8 mouse cellular contexts compared by ENCODE assay signal in genomic region chr17:24212441-24213018, GRCm38 (mm10). TPM values are rescaled to one million over a fixed set of nuclear protein-coding genes. Genes with fewer than 3 reads are reported as not detected.
DNase-seq lines count a peak whose midpoint lies in the region; ATAC-seq and TF ChIP-seq lines count a peak whose summit lies in the region.

No protein-coding gene starts in this region.

- peaks cover 51% of the 10 kb centered on the region for H3K4me1 ChIP-seq in heart, embryonic 13.5 days
- H3K4me1 ChIP-seq in hindbrain, embryonic 11.5 days (replicated peaks; ENCODE audit: control insufficient read depth, insufficient read depth, low read length) = peaks cover 17% of the 10 kb centered on the region
- peaks cover 21% of the 10 kb centered on the region for H3K4me1 ChIP-seq in lung, postnatal 0 days (ENCODE audit: insufficient read depth, low read depth, low read length)

- TF ChIP-seq CTCF in lung, postnatal 0 days (IDR thresholded peaks at IDR 0.05) = peak; percentile 55

- TF ChIP-seq EP300 in lung, postnatal 0 days (IDR thresholded peaks at IDR 0.05) = no peak

- no peaks in the 10 kb centered on the region for H3K9me3 ChIP-seq in heart, embryonic 13.5 days
- no peaks in the 10 kb centered on the region for H3K9me3 ChIP-seq in hindbrain, embryonic 11.5 days (ENCODE audit: control insufficient read depth, low read length)
- no peaks in the 10 kb centered on the region for H3K9me3 ChIP-seq in lung, postnatal 0 days (ENCODE audit: low read length)

- no peak overlapping the region for H3K27ac ChIP-seq in heart, embryonic 13.5 days (replicated peaks)
- no peak overlapping the region for H3K27ac ChIP-seq in hindbrain, embryonic 11.5 days (ENCODE audit: low read depth, low read length)
- H3K27ac ChIP-seq in lung, postnatal 0 days (ENCODE audit: low read length) = peak overlapping the region; percentile 16

- peak overlapping the region; percentile 55 for H3K4me3 ChIP-seq in heart, embryonic 13.5 days
- H3K4me3 ChIP-seq in hindbrain, embryonic 11.5 days (ENCODE audit: low read depth, low read length) = peak overlapping the region; percentile 45
- 0 out of 2 replicates have a peak overlapping the region, but pooled peaks have one; percentile 35 for H3K4me3 ChIP-seq in lung, postnatal 0 days (ENCODE audit: low read depth, low read length)

- H3K4me2 ChIP-seq in heart, embryonic 13.5 days = peak overlapping the region; percentile 85
- H3K4me2 ChIP-seq in hindbrain, embryonic 11.5 days (replicated peaks; ENCODE audit: low read depth, low read length) = peak overlapping the region; percentile 77
- peak overlapping the region; percentile 78 for H3K4me2 ChIP-seq in lung, postnatal 0 days (replicated peaks; ENCODE audit: low read depth, low read length)

- peak overlapping the region; percentile 87; the same call in 1 of the 2 replicates for H3K9ac ChIP-seq in heart, embryonic 13.5 days
- H3K9ac ChIP-seq in hindbrain, embryonic 11.5 days (ENCODE audit: low read depth, low read length) = no peak overlapping the region; the same call in 1 of the 2 replicates
- H3K9ac ChIP-seq in lung, postnatal 0 days (replicated peaks; ENCODE audit: low read depth) = no peak overlapping the region

- H3K27me3 ChIP-seq in heart, embryonic 13.5 days (replicated peaks) = peaks cover 34% of the 10 kb centered on the region
- H3K27me3 ChIP-seq in hindbrain, embryonic 11.5 days (ENCODE audit: control insufficient read depth, insufficient read depth, low read length) = peaks cover 9% of the 10 kb centered on the region
- H3K27me3 ChIP-seq in lung, postnatal 0 days (replicated peaks; ENCODE audit: insufficient read depth, low read length) = 0 out of 2 replicates have a peak, but pooled peaks cover 5% of the 10 kb centered on the region

- 26% methylated on average over 5 of the region's 5 CpGs for WGBS in heart, embryonic 13.5 days
- WGBS in hindbrain, embryonic 11.5 days = 23% methylated on average over 5 of the region's 5 CpGs
- 29% methylated on average over 5 of the region's 5 CpGs for WGBS in lung, postnatal 0 days

- peaks cover 31% of the 10 kb centered on the region for H3K36me3 ChIP-seq in heart, embryonic 13.5 days
- H3K36me3 ChIP-seq in hindbrain, embryonic 11.5 days (ENCODE audit: control insufficient read depth, insufficient read depth, low read length) = peaks cover 10% of the 10 kb centered on the region; the same call in 1 of the 2 replicates
- peaks cover 10% of the 10 kb centered on the region; the same call in 1 of the 2 replicates for H3K36me3 ChIP-seq in lung, postnatal 0 days (ENCODE audit: insufficient read depth, low read length)

- no peak for ATAC-seq in heart, embryonic 13.5 days (ENCODE audit: extremely low read depth, insufficient number of reproducible peaks, low FRiP score, low TSS enrichment)
- no peak for ATAC-seq in hindbrain, embryonic 11.5 days (ENCODE audit: low FRiP score)
- no peak for ATAC-seq in lung, postnatal 0 days
- no peak for ATAC-seq in megakaryocyte-erythroid progenitor cell, adult 5-6 weeks (replicated peaks; ENCODE audit: low FRiP score, low TSS enrichment, poor library complexity, severe bottlenecking)

- no peak for DNase-seq in heart, adult 9 months (ENCODE audit: low spot score in 2 of 2)
- DNase-seq in brain, adult 2 months (ENCODE audit: low read depth, low spot score) = peak; percentile 55
- no peak for DNase-seq in hindbrain, embryonic 11.5 days (ENCODE audit: low spot score)
- peak; percentile 91 for DNase-seq in lung, postnatal 0 days (ENCODE audit: low spot score)
- DNase-seq in frontal cortex, postnatal 25 days (ENCODE audit: low spot score in 2 of 2) = no peak
- DNase-seq in cerebellum, adult 11 months = no peak

RNA-seq across cellular contexts. Expression of gene Ntn3, which starts 3.2 kb away (rescaled TPM):
- 1.9 and 2.0 TPM in 2 replicates for polyA plus RNA-seq in heart, embryonic 13.5 days (2015; fragmentation: Nextera tagmentation; extraction: Ambion mirVana)
- polyA plus RNA-seq in hindbrain, embryonic 11.5 days (2014; fragmentation: Nextera tagmentation; extraction: Ambion mirVana) = 4.4 and 5.0 TPM in 2 replicates
- polyA plus RNA-seq in lung, postnatal 0 days (2015; fragmentation: Nextera tagmentation; extraction: Ambion mirVana) = 2.3 and 2.5 TPM in 2 replicates
- total RNA-seq in megakaryocyte-erythroid progenitor cell, adult 5-6 weeks (2014; fragmentation: Nextera tagmentation) = 0.92 TPM in 2 replicates
- total RNA-seq in megakaryocyte-erythroid progenitor cell, adult 5-6 weeks (2017) = 0.19 and 0.38 TPM in 2 replicates

RNA-seq across cellular contexts. Expression of gene Tbc1d24, which starts 7.2 kb away (rescaled TPM):
- polyA plus RNA-seq in heart, embryonic 13.5 days (2015; fragmentation: Nextera tagmentation; extraction: Ambion mirVana) = 4.2 and 5.2 TPM in 2 replicates
- 6.2 and 6.3 TPM in 2 replicates for polyA plus RNA-seq in hindbrain, embryonic 11.5 days (2014; fragmentation: Nextera tagmentation; extraction: Ambion mirVana)
- 1.8 and 1.9 TPM in 2 replicates for polyA plus RNA-seq in lung, postnatal 0 days (2015; fragmentation: Nextera tagmentation; extraction: Ambion mirVana)
- 32.2 and 45.2 TPM in 2 replicates for total RNA-seq in megakaryocyte-erythroid progenitor cell, adult 5-6 weeks (2014; fragmentation: Nextera tagmentation)
- total RNA-seq in megakaryocyte-erythroid progenitor cell, adult 5-6 weeks (2017) = 6.0 and 6.6 TPM in 2 replicates

RNA-seq across cellular contexts. Expression of gene Tedc2, which starts 8.1 kb away (rescaled TPM):
- 6.2 and 7.0 TPM in 2 replicates for polyA plus RNA-seq in heart, embryonic 13.5 days (2015; fragmentation: Nextera tagmentation; extraction: Ambion mirVana)
- polyA plus RNA-seq in hindbrain, embryonic 11.5 days (2014; fragmentation: Nextera tagmentation; extraction: Ambion mirVana) = 16.2 and 17.8 TPM in 2 replicates
- 5.3 and 6.3 TPM in 2 replicates for polyA plus RNA-seq in lung, postnatal 0 days (2015; fragmentation: Nextera tagmentation; extraction: Ambion mirVana)
- 19.8 and 31.0 TPM in 2 replicates for total RNA-seq in megakaryocyte-erythroid progenitor cell, adult 5-6 weeks (2014; fragmentation: Nextera tagmentation)
- 16.8 and 18.0 TPM in 2 replicates for total RNA-seq in megakaryocyte-erythroid progenitor cell, adult 5-6 weeks (2017)

RNA-seq across cellular contexts. Expression of gene Ccnf, which starts 38.8 kb away (rescaled TPM):
- polyA plus RNA-seq in heart, embryonic 13.5 days (2015; fragmentation: Nextera tagmentation; extraction: Ambion mirVana) = 37.2 and 38.4 TPM in 2 replicates
- 63.6 and 71.7 TPM in 2 replicates for polyA plus RNA-seq in hindbrain, embryonic 11.5 days (2014; fragmentation: Nextera tagmentation; extraction: Ambion mirVana)
- polyA plus RNA-seq in lung, postnatal 0 days (2015; fragmentation: Nextera tagmentation; extraction: Ambion mirVana) = 2.8 and 4.5 TPM in 2 replicates
- total RNA-seq in megakaryocyte-erythroid progenitor cell, adult 5-6 weeks (2014; fragmentation: Nextera tagmentation) = 34.7 and 40.9 TPM in 2 replicates
- total RNA-seq in megakaryocyte-erythroid progenitor cell, adult 5-6 weeks (2017) = 17.5 and 24.4 TPM in 2 replicates

RNA-seq across cellular contexts. Expression of gene Atp6v0c, which starts 43.0 kb away (rescaled TPM):
- 544 and 567 TPM in 2 replicates for polyA plus RNA-seq in heart, embryonic 13.5 days (2015; fragmentation: Nextera tagmentation; extraction: Ambion mirVana)
- polyA plus RNA-seq in hindbrain, embryonic 11.5 days (2014; fragmentation: Nextera tagmentation; extraction: Ambion mirVana) = 499 and 514 TPM in 2 replicates
- 566 and 620 TPM in 2 replicates for polyA plus RNA-seq in lung, postnatal 0 days (2015; fragmentation: Nextera tagmentation; extraction: Ambion mirVana)
- total RNA-seq in megakaryocyte-erythroid progenitor cell, adult 5-6 weeks (2014; fragmentation: Nextera tagmentation) = 222 and 224 TPM in 2 replicates
- total RNA-seq in megakaryocyte-erythroid progenitor cell, adult 5-6 weeks (2017) = 72.2 and 95.8 TPM in 2 replicates

Comparison
In these comparisons a context has a peak if more than half of its experiments do, and no peak if none do; other contexts are left out.
1. DNase-seq: peak in brain, adult 2 months (single experiment) and lung, postnatal 0 days (single experiment); none in heart, adult 9 months (0 of 2), hindbrain, embryonic 11.5 days (single experiment), frontal cortex, postnatal 25 days (0 of 2) and cerebellum, adult 11 months (single experiment).
2. Peak in every context shown above with its lines, with median percentiles within 50 percentile points of each other: H3K4me2 ChIP-seq and H3K4me3 ChIP-seq.